Mouse (Mus musculus): ENCODE results near the gene Pdcd1lg2.
A peak's percentile ranks its signal among the peaks of the same experiment; 100 is the strongest.

DNA sequence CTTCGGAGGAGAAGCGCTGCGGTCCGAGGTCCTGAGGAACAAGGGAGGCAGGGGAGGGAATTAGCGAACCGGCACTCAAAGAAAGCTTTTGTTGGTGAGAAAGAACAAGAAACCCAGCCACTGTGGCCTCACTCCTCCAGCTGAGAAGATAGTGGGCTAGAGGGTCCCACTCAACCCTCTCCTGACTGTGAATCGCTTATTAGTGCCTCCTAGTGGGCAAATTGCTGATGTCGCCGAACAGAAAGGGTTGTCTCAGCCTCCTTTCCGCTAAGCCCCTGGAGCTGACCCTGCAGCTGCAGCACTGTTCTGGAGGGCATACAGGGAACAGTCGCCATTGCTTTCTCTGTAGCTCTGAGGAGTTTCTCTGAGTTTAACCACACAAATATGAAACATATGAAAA is 90.4 kb downstream of the Pdcd1lg2 start:
- no peak for TF ChIP-seq POLR2AphosphoS2 (IDR thresholded peaks at IDR 0.05; ENCODE audit: low read length)
- TF ChIP-seq CTCF (IDR thresholded peaks at IDR 0.05 in 2 of 3, conservative IDR thresholded peaks at IDR 0.05 in 1 of 3; ENCODE audit: control insufficient read depth in 1 of 3, insufficient read depth in 1 of 3, low read depth in 2 of 3, low read length in 3 of 3, poor library complexity in 1 of 3, severe bottlenecking in 1 of 3), result peak in 2 of 3 experiments; percentile 76 to 91; a peak in 4 of 6 replicates
- TF ChIP-seq MAFK (IDR thresholded peaks at IDR 0.05; ENCODE audit: borderline replicate concordance, low read depth, low read length), result no peak
- TF ChIP-seq EP300 (IDR thresholded peaks at IDR 0.05; ENCODE audit: low read depth in 1 of 2, low read length in 2 of 2), result no peak
- TF ChIP-seq ZNF384 (IDR thresholded peaks at IDR 0.05; ENCODE audit: low read depth, low read length), result no peak
- peak; percentile 65 for TF ChIP-seq GATA1 (IDR thresholded peaks at IDR 0.05; ENCODE audit: low read depth, low read length)
- no peak for TF ChIP-seq GABPA (IDR thresholded peaks at IDR 0.05; ENCODE audit: low read depth, low read length)

Measured in MEL (cell line).